Mouse (Mus musculus) hindlimb bud, embryonic 11.5 days (tissue): ENCODE measurements around the gene Cd81.

Experiments
- DNase-seq: peaks from one replicate; pipeline ENCODE4 v3.0.0-alpha.2; 2012; ENCODE audit warnings: low read depth, low spot score; ENCODE audit errors: extremely low spot score

Cd81 gene

GRCm38 (mm10) chr7:143108996-143109660 lies 56.6 kb downstream of the Cd81 start:
- no peak for DNase-seq

- DNase-seq, result no peak
Measured at GRCm38 (mm10) chr7:143109696-143110095, 57.2 kb downstream of the Cd81 start.

- no peak for DNase-seq
Measured at GRCm38 (mm10) chr7:143110803-143111202, 58.3 kb downstream of the Cd81 start.

- DNase-seq, result no peak
Measured at GRCm38 (mm10) chr7:143111719-143112118, 59.2 kb downstream of the Cd81 start.

- DNase-seq, result no peak
Measured at GRCm38 (mm10) chr7:143112395-143112794, 59.9 kb downstream of the Cd81 start.

- no peak for DNase-seq
Measured at GRCm38 (mm10) chr7:143114773-143115172, 62.2 kb downstream of the Cd81 start.

GRCm38 (mm10) chr7:143116521-143116920 lies 64.0 kb downstream of the Cd81 start:
- no peak for DNase-seq
